Mouse (Mus musculus) adrenal gland, postnatal 14 days (tissue): ENCODE data around the gene 2210011C24Rik. TPM values are rescaled to one million over a fixed set of nuclear protein-coding genes. Genes with fewer than 3 reads are reported as not detected.
"Not testable (repeated sequence)": the region's sequence is repeated elsewhere in the genome, so short reads cannot be mapped to it uniquely, and the experiment has no call there.

ENCODE experiments used
- DNase-seq: peaks from one replicate; pipeline ENCODE4 v3.0.0; 2021; ENCODE audit warnings: mixed read lengths
- total RNA-seq: library from RNA; stranded (reverse); gene quantifications from 2 replicates; pipeline ENCODE4 v1.2.3, GENCODE M21; 2021

The 2210011C24Rik gene
- total RNA-seq, 1 experiment from 2014 or later = not detected

DNA sequence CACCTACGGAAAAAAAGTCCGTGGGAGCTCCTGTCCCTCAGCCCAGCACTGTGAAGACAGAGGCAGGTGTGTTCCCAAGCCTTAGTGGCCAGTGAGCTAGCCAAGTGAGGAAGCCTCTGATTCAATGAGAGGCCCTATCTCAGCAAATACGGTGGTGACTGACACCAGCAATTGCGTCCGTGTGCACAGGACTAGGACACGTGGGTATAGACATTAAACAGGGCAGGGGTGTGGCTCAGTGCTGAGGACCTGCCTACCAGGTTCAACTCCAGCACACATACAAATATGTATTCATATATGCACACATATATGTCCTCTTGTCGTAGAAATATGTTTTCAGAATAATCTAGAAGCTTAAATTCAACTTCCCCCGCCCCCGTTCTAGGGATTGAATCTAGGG, 7.8 kb upstream of the 2210011C24Rik start:
- no peak for DNase-seq

DNA sequence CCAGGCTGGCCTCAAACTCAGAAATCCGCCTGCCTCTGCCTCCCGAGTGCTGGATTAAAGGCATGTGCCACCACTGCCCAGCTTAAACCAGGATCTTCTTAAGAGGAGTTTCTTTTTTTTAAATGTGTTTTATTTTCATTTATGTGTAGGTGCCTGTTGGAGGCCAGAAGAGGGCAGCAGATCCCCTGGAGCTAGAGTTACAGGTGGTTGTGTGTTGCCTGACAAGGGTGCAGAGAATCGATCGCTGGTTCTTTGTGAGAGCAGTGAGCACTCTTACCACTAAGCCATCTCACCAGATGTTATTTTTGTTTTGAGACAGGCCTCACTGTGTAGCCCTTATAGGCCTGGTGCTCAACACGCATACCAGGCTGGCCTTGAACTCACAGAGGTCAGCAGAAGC, 3.9 kb upstream of the 2210011C24Rik start:
- no peak for DNase-seq

DNA sequence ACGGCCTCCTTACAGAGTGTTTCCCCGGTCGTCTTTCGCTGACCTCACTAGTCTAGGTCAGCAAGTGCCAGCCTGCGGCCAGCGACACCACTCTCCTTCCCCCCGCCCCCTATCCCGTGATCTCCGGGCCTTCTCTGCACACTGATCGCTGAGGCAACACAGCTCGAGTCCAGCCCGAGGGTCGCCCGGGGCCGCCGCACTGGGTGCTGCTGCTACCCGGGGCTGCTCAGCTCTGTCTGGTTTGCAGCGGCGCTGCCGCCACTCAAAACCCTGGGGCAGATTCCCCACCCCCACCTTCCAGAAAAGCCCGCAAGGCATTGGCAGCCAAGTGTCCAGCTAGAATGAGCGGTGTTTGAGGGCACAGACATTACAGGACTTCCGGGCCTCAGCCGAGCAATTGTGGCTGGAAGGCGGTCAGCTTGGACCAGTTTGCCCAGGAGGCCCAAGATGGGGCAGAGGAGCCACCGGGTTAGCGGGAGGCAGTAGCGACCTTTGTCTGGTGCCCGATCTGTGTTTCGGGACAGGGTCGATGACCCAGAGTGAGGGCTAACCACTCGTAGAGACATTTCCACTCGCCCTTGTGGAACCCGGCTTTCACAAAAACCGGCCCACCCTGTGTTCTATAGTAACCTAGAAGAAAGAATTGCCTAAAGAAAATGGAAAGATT, 661 bp upstream of the 2210011C24Rik start:
- DNase-seq = peak; percentile 35

DNA sequence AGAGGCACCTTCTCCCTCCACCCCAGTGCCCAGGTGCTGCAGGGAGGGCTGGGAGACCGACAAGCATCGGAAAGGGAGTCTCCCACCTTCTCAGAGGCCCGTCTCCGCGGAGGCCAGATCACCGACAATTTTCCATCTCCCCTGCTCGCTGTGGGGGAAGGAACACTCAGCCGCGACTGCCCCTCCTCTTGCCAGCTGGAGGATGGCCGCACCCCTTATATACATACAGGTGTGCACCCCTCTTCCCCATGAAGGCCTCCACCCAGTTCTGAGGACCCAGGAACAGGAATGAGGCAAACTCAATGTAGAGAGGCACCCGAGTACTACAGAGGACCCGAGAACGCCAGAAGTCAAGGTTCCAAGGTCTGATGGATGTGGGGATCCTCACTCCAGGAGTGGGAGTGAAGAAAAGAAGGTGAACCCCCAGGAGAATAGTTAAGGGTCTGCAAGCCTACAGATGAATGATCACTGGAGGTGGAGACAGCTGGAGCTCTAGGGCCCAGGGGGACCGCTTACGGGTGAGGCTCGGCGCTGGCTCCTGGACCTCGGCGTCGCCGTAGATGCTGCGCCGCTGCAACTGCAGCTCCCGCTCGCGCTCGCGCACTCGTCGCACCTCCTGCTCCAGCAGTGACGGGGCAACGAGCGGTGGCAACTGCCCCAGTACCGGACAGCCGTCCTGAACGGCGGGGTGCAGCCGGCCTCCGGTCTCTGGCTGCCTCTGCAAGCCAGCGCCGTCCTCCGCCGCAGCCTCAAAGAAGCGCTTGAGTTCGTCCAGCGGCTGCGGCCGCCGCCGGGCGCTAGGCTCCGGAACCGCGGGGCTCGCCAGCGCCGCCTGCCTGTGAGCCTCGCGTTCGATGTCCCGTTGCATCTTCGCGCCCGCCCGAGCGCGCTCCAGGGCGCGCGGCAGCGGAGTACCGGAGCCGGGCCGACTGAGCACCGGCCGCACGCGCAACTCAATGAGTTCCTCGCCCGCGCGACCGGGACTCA, 1.1 kb downstream of the 2210011C24Rik start:
- DNase-seq = peak; percentile 85

DNA sequence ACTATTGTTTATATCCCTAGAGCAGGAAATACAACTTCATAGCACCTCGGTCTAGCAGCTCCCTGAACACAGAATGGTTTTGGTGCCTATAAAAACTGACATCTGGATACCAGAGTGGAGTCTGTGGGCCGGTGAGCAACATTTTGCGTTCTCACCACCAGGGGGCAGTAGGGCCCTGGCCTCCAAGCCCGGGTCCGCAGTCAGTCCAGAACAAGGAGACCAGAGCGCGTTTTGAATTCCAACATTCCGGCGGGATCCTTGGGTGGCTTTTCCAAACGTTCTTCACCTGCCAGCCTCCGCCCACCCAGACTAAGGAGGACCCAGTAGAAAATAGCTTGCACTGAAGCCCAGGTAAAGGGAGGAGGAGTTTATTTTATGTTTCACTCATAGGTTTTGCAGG, 2.1 kb downstream of the 2210011C24Rik start:
- peak; percentile 93 for DNase-seq

DNA sequence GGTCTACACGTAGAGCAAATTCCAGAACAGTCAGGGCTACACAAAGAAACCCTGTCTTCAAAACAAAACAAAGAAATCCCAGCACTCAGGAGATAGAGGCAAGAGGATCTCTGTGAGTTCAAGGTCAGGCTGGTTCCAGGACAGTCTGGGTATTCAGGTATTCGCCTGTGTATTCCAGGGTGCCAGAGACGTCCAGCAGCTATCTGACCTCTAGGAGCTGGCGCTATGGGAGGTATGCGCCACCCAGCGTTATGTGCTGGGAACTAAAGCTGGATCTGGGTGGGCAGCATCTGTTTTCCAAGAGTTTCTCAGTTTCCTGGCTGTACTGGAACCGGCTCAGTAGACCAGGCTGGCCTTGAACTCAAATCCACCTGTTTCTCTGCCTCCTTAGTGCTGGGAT, 3.6 kb downstream of the 2210011C24Rik start:
- DNase-seq = no peak

DNA sequence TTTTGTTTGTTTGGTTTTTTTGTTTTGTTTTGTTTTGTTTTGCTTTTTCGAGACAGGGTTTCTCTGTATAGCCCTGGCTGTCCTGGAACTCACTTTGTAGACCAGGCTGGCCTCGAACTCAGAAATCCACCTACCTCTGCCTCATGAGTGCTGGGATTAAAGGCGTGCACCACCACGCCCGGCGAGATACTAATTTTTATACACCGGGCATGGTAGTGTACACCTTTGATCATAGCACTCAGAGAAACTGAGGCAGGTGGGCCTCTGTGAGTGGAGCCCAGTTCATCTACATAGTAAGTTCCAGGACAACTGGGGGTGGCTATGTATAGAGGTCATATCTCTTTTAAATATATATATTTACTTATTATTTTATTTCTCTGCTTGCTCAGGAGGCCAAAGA, 6.5 kb downstream of the 2210011C24Rik start:
- DNase-seq = not testable (repeated sequence)

DNA sequence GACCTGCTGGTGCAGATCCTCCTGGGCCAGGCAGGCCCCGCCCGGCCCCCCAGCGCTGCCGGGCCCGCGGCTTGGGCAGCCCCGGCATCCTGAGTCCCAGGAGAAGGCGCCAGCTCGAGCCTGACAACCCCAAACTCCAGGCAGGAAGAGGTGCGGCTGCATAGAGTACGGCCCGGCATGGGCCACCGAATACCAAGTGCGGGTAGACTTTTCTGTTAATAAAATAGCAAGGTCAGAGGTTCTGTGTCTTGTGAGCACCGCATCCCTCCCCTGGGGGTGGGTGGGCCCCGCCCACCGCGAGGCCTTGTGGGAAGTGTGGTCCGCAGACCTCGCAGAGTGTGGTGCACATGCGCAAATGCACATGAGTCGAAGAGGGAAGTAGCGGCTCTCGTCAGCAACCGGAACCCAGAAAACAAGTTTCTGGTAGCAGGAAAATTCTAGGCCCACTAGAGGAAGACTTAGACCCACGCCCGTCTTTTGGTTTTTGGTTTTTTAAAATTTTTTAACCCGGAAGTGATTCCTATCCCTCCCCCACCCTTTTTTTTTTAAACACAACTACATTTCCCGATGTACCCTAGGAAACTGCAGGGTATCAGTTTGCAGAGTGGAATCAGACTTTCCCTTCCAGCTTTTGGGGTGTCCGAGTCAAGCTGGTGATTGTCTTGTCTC, 7.3 kb downstream of the 2210011C24Rik start:
- peak; percentile 97 for DNase-seq

DNA sequence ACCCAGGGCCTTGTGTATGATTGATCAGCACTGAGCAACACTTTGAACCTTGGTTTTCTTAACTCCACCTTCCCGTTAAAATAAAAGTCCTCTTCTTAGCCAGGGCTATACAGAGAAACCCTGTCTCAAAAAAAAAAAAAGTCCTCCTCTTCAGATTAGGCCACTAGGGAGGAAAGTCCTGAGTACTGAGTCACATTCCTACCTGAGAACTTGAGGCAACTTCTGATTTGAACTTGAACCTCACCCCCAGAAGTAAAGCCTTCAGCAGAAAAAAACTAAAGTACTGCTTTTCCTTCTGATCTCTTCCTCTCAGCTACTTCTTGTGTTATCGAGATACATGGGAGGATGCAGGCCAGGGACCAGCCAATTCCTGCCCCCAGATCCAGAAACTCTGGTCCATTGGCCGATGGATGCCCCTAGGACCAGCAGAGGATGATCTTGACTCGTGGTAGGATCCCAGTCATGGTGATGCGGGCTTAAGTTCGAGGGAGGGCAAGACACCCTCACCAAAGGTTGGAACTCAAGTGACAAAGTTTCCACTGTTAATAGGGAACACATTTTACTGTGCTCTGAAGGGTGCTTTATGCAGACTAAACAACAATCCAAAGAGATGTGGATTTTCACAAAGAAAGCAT, 8.2 kb downstream of the 2210011C24Rik start:
- DNase-seq = no peak

DNA sequence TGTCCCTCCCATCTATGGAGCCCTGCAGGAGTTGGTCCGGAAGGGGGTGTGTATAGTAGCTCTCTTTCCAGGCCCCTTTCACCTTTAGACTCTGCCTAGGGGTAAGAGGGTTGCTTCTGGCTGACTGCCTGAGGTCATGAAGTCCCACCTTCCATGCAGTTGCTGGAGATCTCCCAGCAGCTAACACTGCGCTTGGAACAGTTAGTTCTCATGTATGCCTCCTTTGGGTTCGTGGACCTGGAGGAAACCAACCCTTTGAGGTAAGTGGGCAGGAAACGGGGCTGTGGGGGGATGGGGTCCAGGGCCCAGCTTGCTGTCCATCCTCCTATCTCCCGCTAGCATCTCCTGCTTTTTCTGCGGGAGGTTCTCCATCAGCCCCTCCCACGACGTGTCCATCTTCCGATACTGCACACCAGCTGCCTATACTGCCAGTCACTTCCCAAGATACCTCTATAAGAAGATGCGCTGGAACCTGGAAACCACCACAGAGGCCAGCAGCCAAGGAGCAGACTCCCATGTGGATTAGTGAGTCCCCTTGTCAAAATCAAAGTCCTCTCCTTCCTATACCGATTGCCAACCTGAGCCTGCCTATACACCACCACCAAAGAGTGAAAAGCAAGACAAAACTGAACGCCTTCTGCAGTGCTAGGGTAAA, 8.9 kb downstream of the 2210011C24Rik start:
- DNase-seq = no peak

DNA sequence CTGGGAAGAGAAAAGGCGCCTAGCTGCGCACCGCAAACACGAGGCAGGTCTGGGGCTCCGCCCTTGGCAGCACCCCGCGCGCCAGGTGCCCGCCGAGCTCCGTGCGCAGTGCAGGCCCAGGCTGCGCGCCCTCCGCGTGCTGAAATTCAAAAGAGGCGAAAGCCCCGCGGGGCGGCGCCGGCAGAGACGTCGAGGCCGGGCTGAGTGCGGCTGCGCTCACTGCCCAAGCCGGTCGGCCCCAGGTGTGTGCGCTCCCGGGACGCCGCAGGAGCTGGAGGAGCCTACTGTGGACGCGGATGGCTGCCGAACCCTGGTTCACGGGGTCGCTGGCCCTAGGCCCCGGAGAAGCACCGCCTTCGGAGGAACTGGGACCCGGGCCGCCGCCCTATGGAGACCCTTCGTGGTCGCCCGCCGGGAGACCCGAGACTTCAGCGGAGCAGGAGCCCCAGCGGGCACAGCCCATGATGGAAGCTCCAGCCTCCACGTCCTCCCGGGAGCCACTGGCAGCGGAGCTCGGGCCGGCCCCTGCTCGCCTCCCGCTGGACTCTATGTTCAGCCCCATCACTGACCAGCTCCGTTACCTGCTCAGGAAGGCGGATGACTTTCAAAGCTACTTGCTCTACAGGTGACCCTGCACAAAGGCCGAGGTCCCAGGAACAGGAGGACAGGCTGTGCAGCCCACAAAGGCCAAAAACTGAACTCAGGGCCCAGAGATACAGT, 10.5 kb downstream of the 2210011C24Rik start, which contains the start of gene 1700067K01Rik:
Gene 1700067K01Rik, plus strand, starts transcription at position 222 of the 720 bp plus-strand sequence.
- DNase-seq = no peak

DNA sequence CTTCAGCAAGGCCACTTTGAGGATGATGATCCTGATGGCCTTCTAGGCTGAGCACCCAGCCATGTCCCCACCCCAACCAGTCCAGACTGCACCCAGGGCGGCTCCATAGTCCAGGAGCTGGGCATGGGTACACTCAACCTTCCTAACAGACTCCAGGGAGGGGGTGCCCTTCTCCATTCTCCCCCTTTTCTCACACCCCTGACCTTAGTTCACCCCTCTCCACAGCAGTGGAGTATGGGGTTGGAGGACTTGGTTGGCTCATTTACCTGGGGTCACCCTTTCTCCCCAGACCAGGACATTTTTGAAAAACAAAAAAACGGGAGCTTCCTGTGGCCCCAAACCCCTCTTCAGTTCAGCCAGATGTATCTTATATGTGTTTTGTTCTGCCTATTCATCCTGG, 12.1 kb downstream of the 2210011C24Rik start:
- no peak for DNase-seq

DNA sequence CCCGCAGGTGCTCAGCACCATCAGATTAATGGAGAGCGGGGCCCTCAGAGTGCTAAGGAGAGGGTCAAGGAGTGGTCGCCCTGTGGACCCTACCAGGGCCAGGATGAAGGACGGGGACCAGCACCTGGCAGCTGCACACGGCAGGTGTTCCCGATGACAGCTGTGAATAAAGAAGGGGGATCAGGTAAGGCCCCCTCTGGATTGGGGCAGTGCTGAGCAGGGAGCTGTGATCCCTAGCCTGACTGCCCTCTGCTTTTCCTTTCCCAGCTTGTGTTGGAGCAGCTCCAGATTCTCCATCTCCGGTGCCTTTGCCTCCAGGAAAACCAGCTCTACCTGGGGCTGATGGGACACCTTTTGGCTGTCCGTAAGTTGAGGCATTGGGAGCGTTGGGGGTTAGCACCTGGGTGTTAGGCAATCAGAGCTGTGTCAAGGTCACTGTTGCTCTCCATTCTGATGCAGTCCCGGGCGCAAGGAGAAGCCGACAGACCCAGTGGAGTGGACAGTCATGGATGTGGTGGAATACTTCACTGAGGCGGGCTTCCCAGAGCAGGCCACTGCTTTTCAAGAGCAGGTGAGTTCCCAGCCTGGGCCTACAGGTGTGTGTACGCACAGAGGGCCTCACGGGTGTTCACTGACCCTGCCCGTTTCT, 12.8 kb downstream of the 2210011C24Rik start:
- DNase-seq = no peak

DNA sequence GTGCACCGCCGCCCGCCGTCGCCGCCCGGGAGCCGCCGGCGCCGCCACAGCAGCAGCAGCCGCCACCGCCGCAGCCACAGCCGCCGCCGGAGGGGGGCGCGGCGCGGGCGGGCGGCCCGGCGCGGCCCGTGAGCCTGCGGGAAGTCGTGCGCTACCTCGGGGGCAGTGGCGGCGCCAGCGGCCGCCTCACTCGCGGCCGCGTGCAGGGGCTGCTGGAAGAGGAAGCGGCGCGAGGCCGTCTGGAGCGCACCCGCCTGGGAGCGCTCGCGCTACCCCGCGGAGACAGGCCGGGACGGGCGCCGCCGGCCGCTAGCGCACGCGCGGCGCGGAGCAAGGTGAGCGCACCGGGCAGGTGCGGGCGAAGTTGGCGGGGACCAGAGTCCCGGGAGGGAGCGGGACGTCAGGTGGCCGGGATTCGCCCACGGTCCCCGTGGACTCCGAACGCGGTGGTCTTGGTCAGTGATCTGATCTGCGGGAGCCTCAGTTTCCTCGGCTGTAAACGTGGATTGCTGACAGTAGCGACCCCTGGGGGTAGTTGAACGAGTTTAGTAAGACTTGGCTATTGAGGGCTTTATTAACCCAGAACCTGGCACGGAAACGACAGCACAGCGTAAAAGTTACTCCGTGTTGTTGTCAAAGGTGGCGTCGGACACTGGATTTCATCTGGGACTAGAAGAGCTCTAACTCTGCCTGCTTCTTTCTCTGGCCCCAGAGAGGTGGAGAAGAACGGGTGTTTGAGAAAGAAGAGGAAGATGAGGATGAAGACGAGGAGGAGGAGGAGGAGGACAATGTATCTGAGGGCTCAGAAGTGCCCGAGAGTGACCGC, 13.5 kb downstream of the 2210011C24Rik start:
- peak; percentile 75 for DNase-seq

DNA sequence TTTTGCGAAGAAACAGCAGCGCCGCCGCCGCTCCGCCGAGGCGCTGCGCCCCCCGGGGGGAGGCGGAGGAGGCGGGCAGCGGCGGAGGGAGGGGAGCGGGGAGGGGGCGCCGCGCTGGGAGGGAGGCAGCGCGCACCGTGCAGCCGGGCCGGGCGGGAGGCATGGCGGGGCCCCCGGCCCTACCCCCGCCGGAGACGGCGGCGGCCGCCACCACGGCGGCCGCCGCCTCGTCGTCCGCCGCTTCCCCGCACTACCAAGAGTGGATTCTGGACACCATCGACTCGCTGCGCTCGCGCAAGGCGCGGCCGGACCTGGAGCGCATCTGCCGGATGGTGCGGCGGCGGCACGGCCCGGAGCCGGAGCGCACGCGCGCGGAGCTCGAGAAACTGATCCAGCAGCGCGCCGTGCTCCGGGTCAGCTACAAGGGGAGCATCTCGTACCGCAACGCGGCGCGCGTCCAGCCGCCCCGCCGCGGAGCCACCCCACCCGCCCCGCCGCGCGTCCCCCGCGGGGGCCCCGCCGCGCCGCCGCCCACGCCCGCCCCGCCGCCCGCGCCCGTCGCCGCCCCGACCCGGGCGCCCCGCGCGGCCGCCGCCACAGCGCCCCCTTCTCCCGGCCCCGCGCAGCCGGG, 14.3 kb downstream of the 2210011C24Rik start, which contains the start of gene Samd1:
Gene Samd1, plus strand, starts transcription at position 162 of the 631 bp plus-strand sequence.
- DNase-seq = peak; percentile 70

DNA sequence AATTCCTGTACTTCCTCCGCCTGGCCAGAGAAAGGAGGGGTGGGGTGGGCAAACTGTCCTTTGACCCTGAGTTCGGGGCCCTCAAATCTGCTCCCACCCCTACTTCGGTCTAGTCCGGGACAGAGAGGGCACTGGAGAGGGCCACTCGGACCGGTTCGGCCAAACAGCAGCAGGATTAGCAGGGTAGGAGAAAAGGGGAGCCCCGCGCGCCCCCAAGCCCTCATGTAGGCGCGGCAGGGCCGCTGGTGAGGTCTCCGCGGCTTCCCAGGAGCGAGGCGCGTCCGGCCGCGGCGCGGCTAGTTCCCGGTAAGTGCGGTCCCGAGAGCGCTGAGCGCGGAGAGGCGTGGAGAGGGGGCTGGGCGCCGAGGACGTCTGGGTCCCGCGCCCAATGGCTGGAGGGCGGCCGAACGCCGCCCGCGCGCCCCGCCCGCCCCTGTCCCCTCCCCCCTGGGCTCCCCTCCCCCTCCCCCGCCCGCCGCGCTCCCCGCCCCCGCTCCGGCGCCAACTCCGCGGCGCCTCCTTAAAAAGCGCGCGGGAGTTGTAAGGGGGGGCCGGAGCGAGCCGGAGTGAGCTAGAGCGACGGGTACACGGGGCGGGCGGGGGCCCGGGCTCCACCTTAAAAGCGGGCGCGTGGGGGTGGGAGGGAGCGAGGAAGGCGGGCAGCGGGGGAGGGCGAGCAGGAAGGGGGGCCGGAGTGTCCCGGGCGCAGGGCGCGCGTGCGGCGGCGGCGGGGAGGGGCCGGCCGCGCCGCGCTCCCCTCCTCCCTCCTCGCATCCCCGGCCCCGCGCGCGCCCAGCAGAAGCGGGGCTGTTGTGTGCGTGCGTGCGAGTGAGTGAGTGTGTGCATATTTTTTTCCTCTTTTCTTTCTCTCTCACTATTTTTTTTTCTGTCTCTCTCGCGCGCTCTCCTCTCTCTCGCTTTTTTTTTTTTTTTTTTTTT, 15.1 kb downstream of the 2210011C24Rik start:
- peak; percentile 96 for DNase-seq

DNA sequence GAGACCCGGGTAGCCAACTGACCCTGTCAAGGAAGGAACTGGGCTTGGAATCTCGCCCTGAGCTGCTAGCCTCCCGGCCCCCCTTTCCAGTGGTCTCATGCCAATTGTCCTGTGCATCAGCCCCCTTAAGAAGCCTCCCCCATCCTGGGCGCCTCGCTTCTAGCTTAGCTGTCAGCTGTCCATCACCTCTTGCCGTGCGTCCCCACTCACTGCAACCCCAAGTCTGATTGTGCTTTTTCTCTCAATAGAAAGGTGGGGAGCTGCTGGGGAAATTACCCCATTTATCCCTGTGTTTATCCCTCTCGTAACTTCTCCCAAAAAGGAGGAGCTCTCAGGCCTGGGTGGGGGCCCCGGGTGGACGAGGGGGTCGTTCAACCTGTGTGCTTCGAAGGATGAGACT, 16.0 kb downstream of the 2210011C24Rik start:
- no peak for DNase-seq

DNA sequence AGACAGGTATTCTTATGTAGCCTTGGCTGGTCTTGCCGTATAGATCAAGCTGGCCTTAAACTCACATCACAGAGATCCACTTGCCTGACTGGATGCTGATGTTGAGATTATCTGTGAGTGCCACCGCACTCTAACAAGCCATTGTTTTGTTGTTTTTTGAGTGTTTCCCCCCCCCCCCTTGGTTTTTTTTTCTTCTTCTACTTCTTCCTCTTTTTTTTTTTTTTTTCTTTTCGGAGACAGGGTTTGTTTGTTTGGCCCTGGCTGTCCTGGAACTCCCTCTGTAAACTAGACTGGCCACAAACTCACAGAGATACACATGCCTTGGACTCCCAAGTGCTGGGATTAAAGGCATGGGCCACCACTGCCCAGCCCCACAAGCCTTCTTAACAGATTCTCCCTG, 17.9 kb downstream of the 2210011C24Rik start:
- DNase-seq = no peak
